Comparison of ENCODE assay signal across 20 mouse cellular contexts in genomic region chr15:80619786-80620185, GRCm38 (mm10). TPM values are rescaled to one million over a fixed set of nuclear protein-coding genes. Genes with fewer than 3 reads are reported as not detected.
DNase-seq lines count a peak whose midpoint lies in the region; ATAC-seq and TF ChIP-seq lines count a peak whose summit lies in the region.
"Had no signal": no experiment of that assay in that cellular context is flagged by ENCODE, and none has a peak within 500 bp of the region (broad histone marks: within the 10 kb centered on the region; RNA-seq: fewer than 3 reads in every experiment).

No protein-coding gene starts in this region.

- no peak for TF ChIP-seq CTCF in G1E (IDR thresholded peaks at IDR 0.05; ENCODE audit: low read depth, low read length)

- H3K27me3 ChIP-seq in liver, embryonic 12.5 days (replicated peaks), result peaks cover 24% of the 10 kb centered on the region
- peaks cover 27% of the 10 kb centered on the region for H3K27me3 ChIP-seq in G1E (ENCODE audit: insufficient read depth, low read length)

- peaks cover 83% of the 10 kb centered on the region for H3K4me1 ChIP-seq in liver, embryonic 12.5 days
- peaks cover 58% of the 10 kb centered on the region for H3K4me1 ChIP-seq in G1E (ENCODE audit: insufficient read depth, low read depth, low read length)

- no peak for ATAC-seq in liver, embryonic 12.5 days
- ATAC-seq in G1E (ENCODE audit: extremely low read depth, insufficient number of reproducible peaks, low FRiP score, poor library complexity, severe bottlenecking), result no peak
- peak; percentile 77 for ATAC-seq in inflammation-experienced regulatory T-cells, adult 6 months
- ATAC-seq in neutrophil, adult 5-6 weeks (ENCODE audit: extremely low read depth, insufficient number of reproducible peaks, low FRiP score, poor library complexity, severe bottlenecking), result peak; percentile 83

- H3K36me3 ChIP-seq in liver, embryonic 12.5 days, result no peaks in the 10 kb centered on the region
- H3K36me3 ChIP-seq in G1E (replicated peaks), result no peaks in the 10 kb centered on the region
- H3K36me3 ChIP-seq: heart, embryonic 12.5 days; hindbrain, embryonic 10.5 days; limb, embryonic 13.5 days had no signal

- 24% methylated on average over 4 of the region's 4 CpGs for WGBS in liver, embryonic 12.5 days (ENCODE audit: insufficient replicate concordance)

- H3K9me3 ChIP-seq in liver, embryonic 12.5 days (replicated peaks), result no peaks in the 10 kb centered on the region
- H3K9me3 ChIP-seq in G1E (replicated peaks), result no peaks in the 10 kb centered on the region
- H3K9me3 ChIP-seq: heart, embryonic 12.5 days; hindbrain, embryonic 10.5 days; limb, embryonic 13.5 days had no signal

- intact Hi-C loops in left cerebral cortex, postnatal 36 days (cut with DNase I), result loop anchor here (5.0 kb wide), 1 partner anchor 332 kb away; the partner anchor contains the start of gene Cacna1i

- no peak overlapping the region for H3K9ac ChIP-seq in liver, embryonic 12.5 days
- H3K9ac ChIP-seq: forebrain, postnatal 0 days; heart, embryonic 12.5 days; limb, embryonic 13.5 days had no signal

- H3K27ac ChIP-seq in liver, embryonic 12.5 days, result peak overlapping the region; percentile 28; the same call in 1 of the 2 replicates
- H3K27ac ChIP-seq: hindbrain, embryonic 10.5 days; limb, embryonic 13.5 days had no signal

- H3K4me2 ChIP-seq in liver, embryonic 12.5 days, result no peak overlapping the region
- H3K4me2 ChIP-seq: heart, embryonic 12.5 days; limb, embryonic 13.5 days had no signal

- no peak overlapping the region for H3K4me3 ChIP-seq in liver, embryonic 12.5 days
- H3K4me3 ChIP-seq in G1E (ENCODE audit: low read depth, low read length), result no peak overlapping the region
- H3K4me3 ChIP-seq: erythroblast, embryonic 14.5 days; heart, embryonic 12.5 days; hindbrain, embryonic 10.5 days; limb, embryonic 13.5 days had no signal

- DNase-seq in liver (no peak), G1E (ENCODE audit: low spot score) (peak; percentile 36)
- no peak for DNase-seq in left cerebral cortex, postnatal 36 days (ENCODE audit: low spot score in 2 of 2)
- DNase-seq in urinary bladder, postnatal 36 days (ENCODE audit: low spot score in 2 of 2), result no peak
- no peak for DNase-seq in embryo, embryonic 9.5 days (ENCODE audit: extremely low spot score)
- DNase-seq: forebrain, postnatal 0 days; gastrocnemius, postnatal 10 days; kidney, adult 11 months; kidney, postnatal 4 days; lung, postnatal 4 days had no signal

RNA-seq across cellular contexts. Expression of gene Grap2, which starts 47.4 kb away (rescaled TPM):
- 28.9 and 29.0 TPM in 2 replicates for polyA plus RNA-seq in liver, embryonic 12.5 days (2016; fragmentation: Nextera tagmentation; extraction: Ambion mirVana)
- total RNA-seq in G1E (2014; fragmentation: Nextera tagmentation), result 2.3 and 21.1 TPM in 2 replicates
- 2.8 and 4.9 TPM in 2 replicates for total RNA-seq in G1E (2017)
- polyA plus RNA-seq in G1E (2012), result 4.5 and 4.6 TPM in 2 replicates
- 10 to 100 TPM; 27.9 to 51.6 (median 43.6) TPM for polyA plus RNA-seq in inflammation-experienced regulatory T-cells, adult 6 months (2017; shearing (Covaris generic))
- total RNA-seq in neutrophil, adult 5-6 weeks (2017), result 108 and 112 TPM in 2 replicates
- under 1 TPM; 0.35 to 0.50 TPM for total RNA-seq in left cerebral cortex, postnatal 36 days (2021)
- total RNA-seq: forebrain, postnatal 0 days had no signal
- polyA plus RNA-seq: forebrain, postnatal 0 days had no signal

RNA-seq across cellular contexts. Expression of gene Fam83f, which starts 51.9 kb away (rescaled TPM):
- polyA plus RNA-seq in liver, embryonic 12.5 days (2016; fragmentation: Nextera tagmentation; extraction: Ambion mirVana), result 0.41 and 0.42 TPM in 2 replicates
- total RNA-seq in G1E (2014; fragmentation: Nextera tagmentation) (not detected in 2 replicates), G1E (2017) (0.11 TPM in 1 of 2 replicates, not detected in the other)
- polyA plus RNA-seq in G1E (2012), result not detected in 2 replicates
- not detected for polyA plus RNA-seq in inflammation-experienced regulatory T-cells, adult 6 months (2017; shearing (Covaris generic))
- total RNA-seq in neutrophil, adult 5-6 weeks (2017), result 0.35 and 0.49 TPM in 2 replicates
- under 1 TPM; 0.39 TPM for total RNA-seq in left cerebral cortex, postnatal 36 days (2021)
- polyA plus RNA-seq: erythroblast, embryonic 14.5 days had no signal

RNA-seq across cellular contexts. Expression of gene Enthd1, which starts 54.8 kb away (rescaled TPM):
- polyA plus RNA-seq in liver, embryonic 12.5 days (2016; fragmentation: Nextera tagmentation; extraction: Ambion mirVana), result not detected in 2 replicates
- total RNA-seq in G1E (2014; fragmentation: Nextera tagmentation), result not detected in 2 replicates
- total RNA-seq in G1E (2017), result 0.12 and 0.16 TPM in 2 replicates
- not detected in 2 replicates for polyA plus RNA-seq in G1E (2012)
- polyA plus RNA-seq in inflammation-experienced regulatory T-cells, adult 6 months (2017; shearing (Covaris generic)), result under 1 TPM in 2 of 3 experiments, not detected in 1; 0.23 to 0.50 TPM
- 0.25 and 0.35 TPM in 2 replicates for total RNA-seq in neutrophil, adult 5-6 weeks (2017)
- total RNA-seq in left cerebral cortex, postnatal 36 days (2021), result not detected
- total RNA-seq: forebrain, postnatal 0 days; gastrocnemius, postnatal 10 days; left cerebral cortex, adult 18-20 months; midbrain, postnatal 0 days had no signal
- polyA plus RNA-seq: erythroblast, embryonic 14.5 days; forebrain, postnatal 0 days; heart, embryonic 12.5 days; hindbrain, embryonic 10.5 days; limb, embryonic 13.5 days; midbrain, postnatal 0 days; stomach, embryonic 14.5 days had no signal

Comparison
In these comparisons a context has a peak if more than half of its experiments do, and no peak if none do; other contexts are left out.
1. ATAC-seq: peak in inflammation-experienced regulatory T-cells, adult 6 months (single experiment) and neutrophil, adult 5-6 weeks (single experiment); none in liver, embryonic 12.5 days (single experiment) and G1E (single experiment).